ENCODE assay signal across 15 mouse cellular contexts in genomic region chr9:56893313-56893712, GRCm38 (mm10). TPM values are rescaled to one million over a fixed set of nuclear protein-coding genes. Genes with fewer than 3 reads are reported as not detected.
A peak's percentile ranks its signal among the peaks of the same experiment; 100 is the strongest.
DNase-seq lines count a peak whose midpoint lies in the region; ATAC-seq lines count a peak whose summit lies in the region.
"Had no signal": no experiment of that assay in that cellular context is flagged by ENCODE, and none has a peak within 500 bp of the region (broad histone marks: within the 10 kb centered on the region; RNA-seq: fewer than 3 reads in every experiment).

No protein-coding gene starts in this region.

- H3K27me3 ChIP-seq in forebrain, embryonic 13.5 days = peaks cover 13% of the 10 kb centered on the region
- no peaks in the 10 kb centered on the region for H3K27me3 ChIP-seq in forebrain, embryonic 14.5 days (replicated peaks; ENCODE audit: control insufficient read depth, insufficient read depth, low read length)
- peaks cover 15% of the 10 kb centered on the region; the same call in 1 of the 2 replicates for H3K27me3 ChIP-seq in hindbrain, embryonic 13.5 days
- peaks cover 4% of the 10 kb centered on the region; the same call in 1 of the 2 replicates for H3K27me3 ChIP-seq in hindbrain, embryonic 14.5 days (ENCODE audit: control insufficient read depth, insufficient read depth, low read length)
- no peaks in the 10 kb centered on the region for H3K27me3 ChIP-seq in neural tube, embryonic 14.5 days (ENCODE audit: control insufficient read depth, insufficient read depth, low read length)
- H3K27me3 ChIP-seq in neural tube, embryonic 15.5 days (replicated peaks) = peaks cover 7% of the 10 kb centered on the region; the same call in 1 of the 2 replicates

- ATAC-seq in forebrain, embryonic 13.5 days = no peak
- no peak for ATAC-seq in forebrain, embryonic 14.5 days
- no peak for ATAC-seq in hindbrain, embryonic 13.5 days (ENCODE audit: low FRiP score)
- ATAC-seq in hindbrain, embryonic 14.5 days (ENCODE audit: low FRiP score) = no peak
- ATAC-seq in neural tube, embryonic 14.5 days (ENCODE audit: low read depth) = 0 out of 2 replicates have a peak, but pooled peaks have one; percentile 5
- ATAC-seq in neural tube, embryonic 15.5 days (ENCODE audit: low FRiP score) = no peak
- ATAC-seq: forebrain, embryonic 16.5 days; intestine, embryonic 15.5 days; liver, postnatal 0 days; midbrain, embryonic 13.5 days had no signal

- WGBS in forebrain, embryonic 13.5 days = 68% methylated on average over 8 of the region's 8 CpGs
- WGBS in forebrain, embryonic 14.5 days = 66% methylated on average over 8 of the region's 8 CpGs
- WGBS in hindbrain, embryonic 13.5 days = 49% methylated on average over 8 of the region's 8 CpGs
- WGBS in hindbrain, embryonic 14.5 days = 47% methylated on average over 8 of the region's 8 CpGs
- WGBS in neural tube, embryonic 14.5 days = 60% methylated on average over 8 of the region's 8 CpGs
- 49% methylated on average over 8 of the region's 8 CpGs for WGBS in neural tube, embryonic 15.5 days

- H3K4me1 ChIP-seq in forebrain, embryonic 13.5 days = peaks cover 15% of the 10 kb centered on the region
- H3K4me1 ChIP-seq in forebrain, embryonic 14.5 days (ENCODE audit: control insufficient read depth, insufficient read depth, low read length) = no peaks in the 10 kb centered on the region
- H3K4me1 ChIP-seq in hindbrain, embryonic 13.5 days (replicated peaks) = peaks cover 26% of the 10 kb centered on the region
- peaks cover 9% of the 10 kb centered on the region; the same call in 1 of the 2 replicates for H3K4me1 ChIP-seq in hindbrain, embryonic 14.5 days (replicated peaks; ENCODE audit: control insufficient read depth, insufficient read depth, low read length)
- peaks cover 11% of the 10 kb centered on the region; the same call in 1 of the 2 replicates for H3K4me1 ChIP-seq in neural tube, embryonic 14.5 days (ENCODE audit: control insufficient read depth, insufficient read depth, low read length)
- H3K4me1 ChIP-seq in neural tube, embryonic 15.5 days = peaks cover 25% of the 10 kb centered on the region

- H3K4me3 ChIP-seq in forebrain, embryonic 13.5 days = no peak overlapping the region
- no peak overlapping the region for H3K4me3 ChIP-seq in forebrain, embryonic 14.5 days (ENCODE audit: low read depth, low read length)
- no peak overlapping the region for H3K4me3 ChIP-seq in hindbrain, embryonic 13.5 days
- H3K4me3 ChIP-seq in hindbrain, embryonic 14.5 days (replicated peaks; ENCODE audit: low read length) = no peak overlapping the region
- H3K4me3 ChIP-seq in neural tube, embryonic 14.5 days (ENCODE audit: low read depth, low read length) = no peak overlapping the region
- H3K4me3 ChIP-seq in neural tube, embryonic 15.5 days (replicated peaks) = no peak overlapping the region
- H3K4me3 ChIP-seq: intestine, embryonic 15.5 days; midbrain, embryonic 13.5 days had no signal

- H3K9ac ChIP-seq in forebrain, embryonic 13.5 days = peak overlapping the region; percentile 21; the same call in 1 of the 2 replicates
- no peak overlapping the region for H3K9ac ChIP-seq in forebrain, embryonic 14.5 days (ENCODE audit: low read length)
- peak overlapping the region; percentile 19; the same call in 1 of the 2 replicates for H3K9ac ChIP-seq in hindbrain, embryonic 13.5 days
- H3K9ac ChIP-seq in hindbrain, embryonic 14.5 days = no peak overlapping the region
- no peak overlapping the region for H3K9ac ChIP-seq in neural tube, embryonic 14.5 days (replicated peaks; ENCODE audit: low read depth, low read length)
- H3K9ac ChIP-seq in neural tube, embryonic 15.5 days (replicated peaks) = no peak overlapping the region
- H3K9ac ChIP-seq: intestine, embryonic 15.5 days; liver, postnatal 0 days; midbrain, embryonic 13.5 days had no signal

- no peaks in the 10 kb centered on the region for H3K9me3 ChIP-seq in forebrain, embryonic 13.5 days (replicated peaks)
- no peaks in the 10 kb centered on the region for H3K9me3 ChIP-seq in forebrain, embryonic 14.5 days (replicated peaks; ENCODE audit: control insufficient read depth, low read length)
- no peaks in the 10 kb centered on the region for H3K9me3 ChIP-seq in hindbrain, embryonic 13.5 days
- H3K9me3 ChIP-seq in hindbrain, embryonic 14.5 days (ENCODE audit: control insufficient read depth, low read length) = no peaks in the 10 kb centered on the region
- H3K9me3 ChIP-seq in neural tube, embryonic 14.5 days (ENCODE audit: control insufficient read depth, low read length) = no peaks in the 10 kb centered on the region
- H3K9me3 ChIP-seq in neural tube, embryonic 15.5 days (replicated peaks) = no peaks in the 10 kb centered on the region
- H3K9me3 ChIP-seq: intestine, embryonic 15.5 days; midbrain, embryonic 13.5 days had no signal

- no peak overlapping the region for H3K27ac ChIP-seq in forebrain, embryonic 13.5 days
- no peak overlapping the region for H3K27ac ChIP-seq in forebrain, embryonic 14.5 days (ENCODE audit: low read depth, low read length)
- no peak overlapping the region for H3K27ac ChIP-seq in hindbrain, embryonic 13.5 days
- no peak overlapping the region for H3K27ac ChIP-seq in hindbrain, embryonic 14.5 days
- H3K27ac ChIP-seq in neural tube, embryonic 14.5 days (ENCODE audit: low read depth, low read length) = no peak overlapping the region
- no peak overlapping the region for H3K27ac ChIP-seq in neural tube, embryonic 15.5 days (replicated peaks)
- H3K27ac ChIP-seq: intestine, embryonic 15.5 days; macrophage; midbrain, embryonic 13.5 days had no signal

- no peaks in the 10 kb centered on the region for H3K36me3 ChIP-seq in forebrain, embryonic 13.5 days (ENCODE audit: poor library complexity, severe bottlenecking)
- no peaks in the 10 kb centered on the region for H3K36me3 ChIP-seq in forebrain, embryonic 14.5 days (ENCODE audit: control insufficient read depth, insufficient read depth, low read length)
- no peaks in the 10 kb centered on the region for H3K36me3 ChIP-seq in hindbrain, embryonic 13.5 days
- H3K36me3 ChIP-seq in hindbrain, embryonic 14.5 days (replicated peaks; ENCODE audit: control insufficient read depth, insufficient read depth) = no peaks in the 10 kb centered on the region
- H3K36me3 ChIP-seq in neural tube, embryonic 14.5 days (ENCODE audit: control insufficient read depth, insufficient read depth, low read length) = no peaks in the 10 kb centered on the region
- no peaks in the 10 kb centered on the region for H3K36me3 ChIP-seq in neural tube, embryonic 15.5 days
- H3K36me3 ChIP-seq: midbrain, embryonic 13.5 days had no signal

- no peak for DNase-seq in forebrain, embryonic 14.5 days (ENCODE audit: low spot score)
- no peak for DNase-seq in hindbrain, embryonic 14.5 days (ENCODE audit: low spot score)
- no peak for DNase-seq in MN1 (ENCODE audit: low spot score)
- DNase-seq: adrenal gland, adult 8-10 months; heart, postnatal 36 days; liver had no signal

- H3K4me2 ChIP-seq in forebrain, embryonic 13.5 days = no peak overlapping the region
- no peak overlapping the region for H3K4me2 ChIP-seq in forebrain, embryonic 14.5 days (ENCODE audit: low read length)
- no peak overlapping the region for H3K4me2 ChIP-seq in hindbrain, embryonic 13.5 days
- H3K4me2 ChIP-seq in hindbrain, embryonic 14.5 days (replicated peaks) = no peak overlapping the region
- no peak overlapping the region for H3K4me2 ChIP-seq in neural tube, embryonic 14.5 days (ENCODE audit: low read depth, low read length)
- H3K4me2 ChIP-seq in neural tube, embryonic 15.5 days = no peak overlapping the region
- H3K4me2 ChIP-seq: intestine, embryonic 15.5 days; midbrain, embryonic 13.5 days had no signal

RNA-seq across cellular contexts. Expression of gene Cspg4, which starts 28.5 kb away (rescaled TPM):
- polyA plus RNA-seq in forebrain, embryonic 13.5 days (2015; fragmentation: Nextera tagmentation; extraction: Ambion mirVana) = 3.0 and 3.1 TPM in 2 replicates
- 3.0 and 4.8 TPM in 2 replicates for polyA plus RNA-seq in forebrain, embryonic 14.5 days (2014; fragmentation: Nextera tagmentation; extraction: Ambion mirVana)
- 4.2 and 5.2 TPM in 2 replicates for polyA plus RNA-seq in hindbrain, embryonic 13.5 days (2015; fragmentation: Nextera tagmentation; extraction: Ambion mirVana)
- polyA plus RNA-seq in hindbrain, embryonic 14.5 days (2014; fragmentation: Nextera tagmentation; extraction: Ambion mirVana) = 5.5 and 6.8 TPM in 2 replicates
- polyA plus RNA-seq in neural tube, embryonic 14.5 days (2014; fragmentation: Nextera tagmentation; extraction: Ambion mirVana) = 6.1 and 6.7 TPM in 2 replicates
- 10.5 and 13.1 TPM in 2 replicates for polyA plus RNA-seq in neural tube, embryonic 15.5 days (2015; fragmentation: Nextera tagmentation; extraction: Ambion mirVana)
- polyA plus RNA-seq: macrophage had no signal

RNA-seq across cellular contexts. Expression of gene Odf3l1, which starts 28.8 kb away (rescaled TPM):
- polyA plus RNA-seq in forebrain, embryonic 13.5 days (2015; fragmentation: Nextera tagmentation; extraction: Ambion mirVana) = 0.44 TPM in 1 of 2 replicates, not detected in the other
- not detected in 2 replicates for polyA plus RNA-seq in forebrain, embryonic 14.5 days (2014; fragmentation: Nextera tagmentation; extraction: Ambion mirVana)
- polyA plus RNA-seq in hindbrain, embryonic 13.5 days (2015; fragmentation: Nextera tagmentation; extraction: Ambion mirVana) = 0.18 TPM in 1 of 2 replicates, not detected in the other
- polyA plus RNA-seq in hindbrain, embryonic 14.5 days (2014; fragmentation: Nextera tagmentation; extraction: Ambion mirVana) = not detected in 2 replicates
- 0.32 TPM in 1 of 2 replicates, not detected in the other for polyA plus RNA-seq in neural tube, embryonic 14.5 days (2014; fragmentation: Nextera tagmentation; extraction: Ambion mirVana)
- 0.28 and 0.40 TPM in 2 replicates for polyA plus RNA-seq in neural tube, embryonic 15.5 days (2015; fragmentation: Nextera tagmentation; extraction: Ambion mirVana)
- polyA plus RNA-seq: forebrain, embryonic 16.5 days; liver, postnatal 0 days; macrophage; midbrain, embryonic 13.5 days had no signal

RNA-seq across cellular contexts. Expression of gene Snx33, which starts 34.9 kb away (rescaled TPM):
- polyA plus RNA-seq in forebrain, embryonic 13.5 days (2015; fragmentation: Nextera tagmentation; extraction: Ambion mirVana) = 2.6 TPM in 2 replicates
- 1.7 and 1.9 TPM in 2 replicates for polyA plus RNA-seq in forebrain, embryonic 14.5 days (2014; fragmentation: Nextera tagmentation; extraction: Ambion mirVana)
- 2.9 and 3.7 TPM in 2 replicates for polyA plus RNA-seq in hindbrain, embryonic 13.5 days (2015; fragmentation: Nextera tagmentation; extraction: Ambion mirVana)
- polyA plus RNA-seq in hindbrain, embryonic 14.5 days (2014; fragmentation: Nextera tagmentation; extraction: Ambion mirVana) = 2.1 and 2.4 TPM in 2 replicates
- polyA plus RNA-seq in neural tube, embryonic 14.5 days (2014; fragmentation: Nextera tagmentation; extraction: Ambion mirVana) = 1.3 and 2.1 TPM in 2 replicates
- 2.2 and 3.2 TPM in 2 replicates for polyA plus RNA-seq in neural tube, embryonic 15.5 days (2015; fragmentation: Nextera tagmentation; extraction: Ambion mirVana)

RNA-seq across cellular contexts. Expression of gene Imp3, which starts 44.0 kb away (rescaled TPM):
- polyA plus RNA-seq in forebrain, embryonic 13.5 days (2015; fragmentation: Nextera tagmentation; extraction: Ambion mirVana) = 86.6 and 89.0 TPM in 2 replicates
- 91.1 and 100 TPM in 2 replicates for polyA plus RNA-seq in forebrain, embryonic 14.5 days (2014; fragmentation: Nextera tagmentation; extraction: Ambion mirVana)
- polyA plus RNA-seq in hindbrain, embryonic 13.5 days (2015; fragmentation: Nextera tagmentation; extraction: Ambion mirVana) = 74.5 and 74.8 TPM in 2 replicates
- polyA plus RNA-seq in hindbrain, embryonic 14.5 days (2014; fragmentation: Nextera tagmentation; extraction: Ambion mirVana) = 73.4 and 78.1 TPM in 2 replicates
- polyA plus RNA-seq in neural tube, embryonic 14.5 days (2014; fragmentation: Nextera tagmentation; extraction: Ambion mirVana) = 71.3 and 74.1 TPM in 2 replicates
- 73.7 and 77.5 TPM in 2 replicates for polyA plus RNA-seq in neural tube, embryonic 15.5 days (2015; fragmentation: Nextera tagmentation; extraction: Ambion mirVana)

RNA-seq across cellular contexts. Expression of gene Snupn, which starts 57.4 kb away (rescaled TPM):
- polyA plus RNA-seq in forebrain, embryonic 13.5 days (2015; fragmentation: Nextera tagmentation; extraction: Ambion mirVana) = 30.0 and 33.7 TPM in 2 replicates
- polyA plus RNA-seq in forebrain, embryonic 14.5 days (2014; fragmentation: Nextera tagmentation; extraction: Ambion mirVana) = 27.4 and 29.1 TPM in 2 replicates
- 28.5 and 31.5 TPM in 2 replicates for polyA plus RNA-seq in hindbrain, embryonic 13.5 days (2015; fragmentation: Nextera tagmentation; extraction: Ambion mirVana)
- 23.4 and 26.0 TPM in 2 replicates for polyA plus RNA-seq in hindbrain, embryonic 14.5 days (2014; fragmentation: Nextera tagmentation; extraction: Ambion mirVana)
- 25.5 and 25.9 TPM in 2 replicates for polyA plus RNA-seq in neural tube, embryonic 14.5 days (2014; fragmentation: Nextera tagmentation; extraction: Ambion mirVana)
- polyA plus RNA-seq in neural tube, embryonic 15.5 days (2015; fragmentation: Nextera tagmentation; extraction: Ambion mirVana) = 28.3 and 29.6 TPM in 2 replicates

Comparison
In these comparisons a context has a peak if more than half of its experiments do, and no peak if none do; other contexts are left out.
1. H3K9ac ChIP-seq: peak in forebrain, embryonic 13.5 days (single experiment) and hindbrain, embryonic 13.5 days (single experiment); none in forebrain, embryonic 14.5 days (single experiment), hindbrain, embryonic 14.5 days (single experiment), neural tube, embryonic 14.5 days (single experiment) and neural tube, embryonic 15.5 days (single experiment).